Mouse (Mus musculus) liver, embryonic 14.5 days (tissue): ENCODE measurements at regions not wholly inside any gene's neighbourhood (a gene's known extent, or its start where the extent isn't known, plus 50 kb on each side); places are given as distances from the start of the nearest gene placed in this dataset.

ENCODE experiments used
- CTCF ChIP-seq: IDR thresholded peaks from 2 replicates; pipeline ENCODE4 v1.5.1; 2016; ENCODE audit warnings: antibody characterized with exemption, low read depth, control low read depth
- EP300 ChIP-seq: IDR thresholded peaks from 2 replicates; pipeline ENCODE4 v1.6.1; 2016; ENCODE audit warnings: antibody characterized with exemption, low read depth

DNA sequence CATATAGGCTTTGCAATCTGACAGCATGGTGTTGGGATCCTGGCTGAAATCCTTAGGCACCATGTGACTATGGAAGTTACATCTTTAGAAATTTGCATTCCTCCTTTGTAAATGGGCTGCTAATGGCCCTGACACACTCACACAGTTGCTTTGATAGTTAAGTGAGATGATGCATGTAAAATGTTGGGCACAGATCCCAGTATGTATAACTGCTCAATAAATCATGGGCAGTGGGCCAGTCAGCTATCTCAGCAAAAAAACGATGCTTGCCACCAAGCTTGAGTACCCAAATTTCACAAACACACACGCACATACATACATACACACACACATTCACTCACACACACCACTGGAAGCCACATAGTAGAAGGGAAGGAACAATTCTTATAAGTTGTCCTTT, 159.5 kb upstream of the Castor2 start:
- no peak for TF ChIP-seq CTCF
- TF ChIP-seq EP300: no peak
